Mouse (Mus musculus) small intestine, adult 2 months (tissue): ENCODE measurements around the gene Terb2. TPM values are rescaled to one million over a fixed set of nuclear protein-coding genes. Genes with fewer than 3 reads are reported as not detected.
A peak's percentile ranks its signal among the peaks of the same experiment; 100 is the strongest.
"Not testable (repeated sequence)": the region's sequence is repeated elsewhere in the genome, so short reads cannot be mapped to it uniquely, and the experiment has no call there.

Experiments
- H3K27ac ChIP-seq: fragments of 200-500 bp; 2 replicates; pipeline ENCODE4 v1.5.1; 2012; ENCODE audit warnings: low read depth, low read length, control low read depth, inconsistent platforms; ENCODE audit not compliant: insufficient read depth
- H3K27me3 ChIP-seq: fragments of 200-500 bp; 2 replicates; pipeline ENCODE4 v1.6.1; 2012; ENCODE audit warnings: mild to moderate bottlenecking, moderate library complexity, low read length, inconsistent platforms; ENCODE audit not compliant: control insufficient read depth, insufficient read depth
- H3K36me3 ChIP-seq: fragments of 200-500 bp; 2 replicates; pipeline ENCODE4 v1.6.1; 2012; ENCODE audit warnings: mild to moderate bottlenecking, low read length, control low read depth, inconsistent platforms; ENCODE audit not compliant: control insufficient read depth, insufficient read depth
- H3K4me1 ChIP-seq: fragments of 200-500 bp; 2 replicates; pipeline ENCODE4 v1.6.1; 2012; ENCODE audit warnings: low read length, inconsistent platforms, mixed read lengths; ENCODE audit not compliant: control insufficient read depth, insufficient read depth, insufficient read length
- H3K4me3 ChIP-seq: fragments of 200-500 bp; 2 replicates; pipeline ENCODE4 v1.5.1; 2012; ENCODE audit warnings: low read depth, mild to moderate bottlenecking, control low read depth, inconsistent platforms, low read length, moderate library complexity
- CTCF ChIP-seq: fragments of 200-500 bp; IDR thresholded peaks from 2 replicates; pipeline ENCODE4 v1.5.1; 2012; ENCODE audit warnings: low read depth, mild to moderate bottlenecking, control low read depth, inconsistent platforms, low read length, moderate library complexity, mixed read lengths; ENCODE audit not compliant: insufficient replicate concordance, insufficient read length; ENCODE audit errors: extremely low read depth
- POLR2A ChIP-seq: fragments of 200-500 bp; IDR thresholded peaks from 2 replicates; pipeline ENCODE4 v1.6.1; 2012; ENCODE audit warnings: low read depth, mild to moderate bottlenecking, control low read depth, inconsistent platforms, low read length, moderate library complexity
- WGBS: fragments of 180-500 bp; shearing (Covaris S2); methylation state at CpG from one replicate; pipeline ENCODE4 v1.1.7; 2018; 5-methylcytosine and 5-hydroxymethylcytosine counted together
- polyA plus RNA-seq: library from polyadenylated mRNA; depleted of rRNA; stranded (reverse); fragments of >200 nt; gene quantifications from 2 replicates; pipeline ENCODE4 v1.2.3, GENCODE M21; 2012

Gene Terb2
- polyA plus RNA-seq, 1 experiment, result not detected

DNA sequence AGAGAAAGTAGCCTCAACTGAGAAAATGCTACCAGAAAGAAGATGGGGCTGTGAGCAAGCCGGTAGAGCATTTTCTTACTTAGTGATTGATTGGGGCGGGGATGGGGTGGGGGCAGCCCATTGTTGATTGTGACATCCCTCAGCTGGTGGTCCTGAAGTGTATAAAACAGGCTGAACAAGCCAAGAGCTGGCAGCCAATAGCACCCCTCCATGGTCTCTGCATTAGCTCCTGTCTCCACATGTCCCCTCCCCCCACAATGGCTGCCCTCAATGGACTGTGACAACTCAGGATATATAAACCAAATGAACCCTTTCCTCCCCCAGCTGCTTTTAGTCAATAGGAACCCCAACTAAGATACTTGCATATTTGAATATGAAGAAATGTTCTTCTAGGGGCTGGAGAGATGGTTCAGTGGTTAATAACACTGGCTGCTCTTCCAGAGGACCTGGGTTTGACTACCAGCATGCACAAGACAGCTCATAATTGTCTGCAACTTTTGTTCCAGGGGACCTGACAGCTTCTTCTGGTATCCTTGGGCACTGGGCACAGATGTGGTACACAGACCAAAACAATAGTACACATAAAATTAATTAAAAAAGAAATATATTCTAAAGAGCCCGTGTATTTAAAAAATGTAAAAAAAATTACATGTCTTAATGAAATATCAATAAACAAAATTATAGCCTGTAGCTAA lies 24.6 kb downstream of the Terb2 start:
- Histone ChIP-seq H3K27me3 (no peaks in the 10 kb centered on the region), H3K4me1 (peaks cover 9% of the 10 kb centered on the region; the same call in 1 of the 2 replicates), H3K27ac (no peak overlapping the region), H3K36me3 (no peaks in the 10 kb centered on the region), H3K4me3 (no peak overlapping the region)
- WGBS, result 84% methylated on average over 3 of the region's 3 CpGs
- TF ChIP-seq POLR2A, result no peak
- TF ChIP-seq CTCF, result no peak

GRCm38 (mm10) chr2:122217075-122217474 lies 31.0 kb downstream of the Terb2 start:
- H3K4me3 ChIP-seq, H3K36me3 ChIP-seq, H3K27me3 ChIP-seq, H3K27ac ChIP-seq: not testable (repeated sequence)
- 63% methylated on average over 4 of the region's 4 CpGs for WGBS
- peaks cover 17% of the 10 kb centered on the region; the same call in 1 of the 2 replicates for H3K4me1 ChIP-seq

- WGBS, result 58% methylated on average over 2 of the region's 2 CpGs
- peak overlapping the region; percentile 12; the same call in 1 of the 2 replicates for H3K27ac ChIP-seq
- no peaks in the 10 kb centered on the region for H3K27me3 ChIP-seq
- H3K4me1 ChIP-seq, result peaks cover 17% of the 10 kb centered on the region; the same call in 1 of the 2 replicates
- TF ChIP-seq POLR2A (no peak), CTCF (no peak)
- H3K36me3 ChIP-seq, result no peaks in the 10 kb centered on the region
- no peak overlapping the region for H3K4me3 ChIP-seq
Measured at GRCm38 (mm10) chr2:122218234-122218633, 32.2 kb downstream of the Terb2 start.

DNA sequence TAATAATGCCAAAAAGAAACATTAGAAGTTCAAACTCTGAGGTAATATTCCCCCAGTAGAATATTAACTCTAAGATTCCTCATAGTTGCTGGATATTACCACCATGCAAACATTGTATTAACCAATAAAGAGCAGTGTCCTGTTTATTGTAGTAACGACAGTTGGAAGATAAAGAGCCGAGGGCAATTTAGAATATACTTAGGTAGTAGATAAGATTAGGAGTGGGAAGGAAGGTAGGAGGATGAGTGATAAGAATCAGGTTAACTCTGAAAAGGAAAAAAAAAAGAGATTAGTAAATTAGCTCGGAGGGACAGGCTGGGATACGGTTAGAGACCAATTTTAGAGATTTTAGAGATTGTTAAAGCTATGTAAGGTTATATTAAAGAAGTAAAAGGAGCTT lies 35.3 kb downstream of the Terb2 start:
- Histone ChIP-seq H3K4me1 (peaks cover 17% of the 10 kb centered on the region; the same call in 1 of the 2 replicates), H3K27me3 (no peaks in the 10 kb centered on the region), H3K4me3 (no peak overlapping the region), H3K36me3 (no peaks in the 10 kb centered on the region), H3K27ac (peak overlapping the region; percentile 72)
- TF ChIP-seq POLR2A, result no peak
- WGBS, result 16% methylated on average over 4 of the region's 4 CpGs

- TF ChIP-seq CTCF (no peak), POLR2A (no peak)
- peak overlapping the region; percentile 72 for H3K27ac ChIP-seq
- peaks cover 13% of the 10 kb centered on the region; the same call in 1 of the 2 replicates for H3K4me1 ChIP-seq
- H3K27me3 ChIP-seq, result no peaks in the 10 kb centered on the region
- H3K4me3 ChIP-seq, result no peak overlapping the region
- 16% methylated on average over 5 of the region's 5 CpGs for WGBS
- H3K36me3 ChIP-seq, result no peaks in the 10 kb centered on the region
Measured at GRCm38 (mm10) chr2:122221798-122222197, 35.7 kb downstream of the Terb2 start.

GRCm38 (mm10) chr2:122222272-122222671 lies 36.2 kb downstream of the Terb2 start:
- H3K27ac ChIP-seq, result peak overlapping the region; percentile 43; the same call in 1 of the 2 replicates
- H3K4me1 ChIP-seq, result peaks cover 12% of the 10 kb centered on the region; the same call in 1 of the 2 replicates
- no peaks in the 10 kb centered on the region for H3K36me3 ChIP-seq
- no peaks in the 10 kb centered on the region for H3K27me3 ChIP-seq
- H3K4me3 ChIP-seq, result no peak overlapping the region
- WGBS, result 43% methylated on average over 5 of the region's 5 CpGs
- no peak for TF ChIP-seq CTCF
- no peak for TF ChIP-seq POLR2A

DNA sequence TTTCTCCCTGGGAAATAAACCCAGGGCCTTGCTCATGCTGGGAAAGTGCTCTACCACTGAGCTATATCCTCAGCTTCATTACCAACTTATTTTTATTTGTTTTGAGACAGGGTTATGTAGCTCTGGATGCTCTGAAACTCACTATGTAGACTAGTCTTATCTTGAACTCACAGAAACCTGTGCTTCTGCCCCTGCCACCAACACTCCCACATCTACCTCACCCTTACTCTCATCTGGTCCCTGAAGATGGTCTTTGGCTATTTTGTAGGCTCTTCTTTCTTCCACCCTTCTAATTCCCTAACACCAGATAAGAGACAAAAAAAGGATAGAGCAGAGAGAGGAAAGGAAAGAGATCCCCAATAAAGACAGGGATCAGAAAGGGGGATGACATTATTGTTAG lies 37.6 kb downstream of the Terb2 start:
- H3K36me3 ChIP-seq, result no peaks in the 10 kb centered on the region
- H3K4me1 ChIP-seq, result peaks cover 6% of the 10 kb centered on the region; the same call in 1 of the 2 replicates
- no peak for TF ChIP-seq CTCF
- TF ChIP-seq POLR2A, result no peak
- no peak overlapping the region for H3K27ac ChIP-seq
- H3K27me3 ChIP-seq, result no peaks in the 10 kb centered on the region
- no peak overlapping the region for H3K4me3 ChIP-seq
